Mouse (Mus musculus): ENCODE measurements around the gene Otp.

GRCm38 (mm10) chr13:94870461-94871186 lies 4.8 kb upstream of the Otp start:
- no peak for TF ChIP-seq CTCF (IDR thresholded peaks at IDR 0.05; ENCODE audit: borderline replicate concordance, insufficient read depth, low read length)
- no peak for TF ChIP-seq POLR2A (IDR thresholded peaks at IDR 0.05; ENCODE audit: low read depth, low read length)
